Mouse (Mus musculus): ENCODE measurements around the gene Rnf7. TPM values are rescaled to one million over a fixed set of nuclear protein-coding genes. Genes with fewer than 3 reads are reported as not detected.
"Not testable (repeated sequence)": the region's sequence is repeated elsewhere in the genome, so short reads cannot be mapped to it uniquely, and the experiment has no call there.

The Rnf7 gene
- polyA plus RNA-seq, 1 experiment from 2014 or later: 271 TPM

- Histone ChIP-seq H3K4me2 (ENCODE audit: low read length) (peak overlapping the region; percentile 24; the same call in 1 of the 2 replicates), H3K27ac (ENCODE audit: low read depth, low read length) (no peak overlapping the region), H3K36me3 (ENCODE audit: control insufficient read depth, insufficient read depth, low read length) (no peaks in the 10 kb centered on the region), H3K9ac (ENCODE audit: low read length) (no peak overlapping the region), H3K4me3 (ENCODE audit: low read depth, low read length) (no peak overlapping the region), H3K27me3 (replicated peaks; ENCODE audit: control insufficient read depth, insufficient read depth, low read length) (no peaks in the 10 kb centered on the region), H3K4me1 (ENCODE audit: control insufficient read depth, insufficient read depth, low read length) (0 out of 2 replicates have a peak, but pooled peaks cover 5% of the 10 kb centered on the region), H3K9me3 (replicated peaks; ENCODE audit: control insufficient read depth, low read length) (no peaks in the 10 kb centered on the region)
- WGBS: 35% methylated on average over 10 of the region's 10 CpGs
- ATAC-seq (peak; percentile 77), DNase-seq (ENCODE audit: low spot score) (peak; percentile 83)
Measured at GRCm38 (mm10) chr9:96506011-96506498, 27.6 kb upstream of the Rnf7 start.

- Histone ChIP-seq H3K9me3 (replicated peaks; ENCODE audit: control insufficient read depth, low read length) (no peaks in the 10 kb centered on the region), H3K4me2 (ENCODE audit: low read length) (no peak overlapping the region), H3K4me3 (ENCODE audit: low read depth, low read length) (no peak overlapping the region), H3K9ac (ENCODE audit: low read length) (no peak overlapping the region), H3K27me3 (replicated peaks; ENCODE audit: control insufficient read depth, insufficient read depth, low read length) (no peaks in the 10 kb centered on the region), H3K4me1 (ENCODE audit: control insufficient read depth, insufficient read depth, low read length) (0 out of 2 replicates have a peak, but pooled peaks cover 5% of the 10 kb centered on the region), H3K36me3 (ENCODE audit: control insufficient read depth, insufficient read depth, low read length) (no peaks in the 10 kb centered on the region), H3K27ac (ENCODE audit: low read depth, low read length) (no peak overlapping the region)
- ATAC-seq (no peak), DNase-seq (ENCODE audit: low spot score) (no peak)
- 84% methylated on average over 4 of the region's 4 CpGs for WGBS
Measured at GRCm38 (mm10) chr9:96505156-96505555, 26.7 kb upstream of the Rnf7 start.

DNA sequence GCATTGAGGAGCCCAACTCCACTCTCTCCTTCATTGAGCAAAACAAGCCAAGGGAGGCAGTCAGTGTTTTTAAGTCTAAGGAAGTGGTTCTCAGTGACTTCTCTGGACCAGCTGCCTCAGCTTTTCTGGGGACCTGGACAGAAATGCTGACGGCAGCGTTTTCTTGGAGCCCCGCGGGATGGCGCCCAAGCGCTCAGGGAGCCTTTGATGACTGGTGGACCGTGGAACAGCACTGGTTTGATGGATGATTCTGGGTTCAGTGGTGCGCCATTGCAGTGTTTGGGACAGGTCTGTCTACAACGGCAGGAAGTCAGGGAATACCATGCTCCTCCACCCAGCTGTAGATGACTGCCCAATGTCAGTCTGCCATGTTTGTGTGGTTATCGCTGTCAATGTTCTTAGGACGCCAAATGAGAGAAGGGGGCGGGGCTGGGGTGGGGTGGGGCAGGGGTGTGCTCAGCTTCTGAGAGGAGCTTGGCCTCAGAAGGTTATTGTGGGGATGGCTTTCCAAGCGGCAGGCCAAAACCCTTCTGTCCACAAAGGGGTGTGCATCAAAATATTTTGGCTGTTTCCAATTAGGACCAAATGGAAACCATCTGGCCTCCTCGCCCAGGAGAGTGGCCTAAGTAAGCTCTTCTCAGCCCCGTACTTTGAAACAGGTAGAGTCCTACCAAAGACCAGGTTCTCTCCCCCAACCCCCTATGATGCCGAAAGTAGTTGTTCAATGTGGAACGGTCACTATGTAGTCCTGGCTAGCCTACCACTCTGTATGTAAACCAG, 25.8 kb upstream of the Rnf7 start:
- Histone ChIP-seq H3K36me3 (ENCODE audit: control insufficient read depth, insufficient read depth, low read length) (no peaks in the 10 kb centered on the region), H3K9me3 (replicated peaks; ENCODE audit: control insufficient read depth, low read length) (no peaks in the 10 kb centered on the region), H3K9ac (ENCODE audit: low read length) (no peak overlapping the region), H3K27ac (ENCODE audit: low read depth, low read length) (no peak overlapping the region), H3K27me3 (replicated peaks; ENCODE audit: control insufficient read depth, insufficient read depth, low read length) (no peaks in the 10 kb centered on the region), H3K4me2 (ENCODE audit: low read length) (no peak overlapping the region), H3K4me1 (ENCODE audit: control insufficient read depth, insufficient read depth, low read length) (0 out of 2 replicates have a peak, but pooled peaks cover 5% of the 10 kb centered on the region), H3K4me3 (ENCODE audit: low read depth, low read length) (no peak overlapping the region)
- ATAC-seq (no peak), DNase-seq (ENCODE audit: low spot score) (no peak)
- 89% methylated on average over 17 of the region's 17 CpGs for WGBS

DNA sequence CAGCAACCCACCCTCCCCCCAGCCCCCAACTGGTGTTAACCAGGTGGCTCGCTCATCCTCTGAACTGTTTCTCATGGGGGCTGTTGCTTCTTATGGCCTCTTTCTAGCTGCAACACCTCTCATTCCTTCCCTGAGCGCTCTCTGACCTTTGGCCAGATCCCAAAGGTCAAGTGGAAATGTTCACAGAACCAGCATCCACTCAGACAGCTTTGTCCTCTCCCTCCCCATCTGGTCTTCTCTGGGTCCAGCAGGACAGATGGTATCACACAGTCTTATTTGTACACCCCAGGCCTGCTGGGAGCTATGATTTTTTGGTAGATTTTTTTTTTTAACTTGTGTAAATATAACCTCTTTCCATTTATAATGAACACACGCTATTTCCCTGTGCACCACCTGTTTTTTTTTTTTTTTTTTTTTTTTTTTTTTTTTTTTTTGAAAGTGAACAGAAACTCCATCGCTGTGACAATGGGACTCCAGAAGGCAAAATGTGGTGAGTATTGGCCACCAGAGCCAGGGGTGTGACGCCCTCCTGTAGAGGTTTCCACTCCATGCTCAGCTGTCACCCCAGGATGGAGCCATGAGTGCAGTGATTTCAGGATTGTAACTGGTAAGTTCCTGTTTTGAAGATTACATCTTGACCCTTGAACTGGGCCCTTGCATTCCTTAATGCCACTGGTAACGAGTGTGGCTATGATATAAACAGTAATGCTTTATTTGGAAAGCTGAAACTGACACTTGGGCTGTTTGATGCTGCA, 24.6 kb upstream of the Rnf7 start:
- ATAC-seq: no peak
- no peak overlapping the region for H3K27ac ChIP-seq (ENCODE audit: low read depth, low read length)
- H3K36me3 ChIP-seq (ENCODE audit: control insufficient read depth, insufficient read depth, low read length): no peaks in the 10 kb centered on the region
- H3K4me2 ChIP-seq (ENCODE audit: low read length): no peak overlapping the region
- no peaks in the 10 kb centered on the region for H3K27me3 ChIP-seq (replicated peaks; ENCODE audit: control insufficient read depth, insufficient read depth, low read length)
- WGBS: 84% methylated on average over 6 of the region's 6 CpGs
- H3K9ac ChIP-seq (ENCODE audit: low read length): no peak overlapping the region
- no peak for DNase-seq (ENCODE audit: low spot score)
- H3K4me3 ChIP-seq (ENCODE audit: low read depth, low read length): no peak overlapping the region
- H3K4me1 ChIP-seq (ENCODE audit: control insufficient read depth, insufficient read depth, low read length): 0 out of 2 replicates have a peak, but pooled peaks cover 5% of the 10 kb centered on the region
- no peaks in the 10 kb centered on the region for H3K9me3 ChIP-seq (replicated peaks; ENCODE audit: control insufficient read depth, low read length)

DNA sequence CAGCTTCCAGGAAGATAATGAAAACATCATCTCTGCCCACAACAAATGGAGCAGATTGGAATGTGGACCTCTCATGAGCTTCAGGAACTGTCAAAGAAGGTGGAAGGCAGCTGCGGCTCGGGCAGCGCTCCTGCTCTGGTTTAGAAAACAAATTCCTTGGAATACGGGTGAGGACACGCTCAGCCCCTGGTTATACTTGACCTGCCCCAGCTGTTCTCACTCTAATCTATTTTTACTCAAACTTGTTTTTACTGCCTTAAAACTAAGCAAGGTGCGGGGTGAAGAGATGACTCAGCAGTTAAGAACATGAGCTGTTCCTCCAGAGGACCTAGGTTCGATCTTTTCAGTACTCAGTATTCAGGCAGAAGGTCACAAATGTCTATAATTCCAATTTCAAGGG, 22.7 kb upstream of the Rnf7 start:
- 91% methylated on average over 7 of the region's 7 CpGs for WGBS
- no peak for ATAC-seq
- Histone ChIP-seq H3K36me3 (ENCODE audit: control insufficient read depth, insufficient read depth, low read length) (no peaks in the 10 kb centered on the region), H3K4me2 (ENCODE audit: low read length) (no peak overlapping the region), H3K4me3 (ENCODE audit: low read depth, low read length) (no peak overlapping the region), H3K27ac (ENCODE audit: low read depth, low read length) (no peak overlapping the region), H3K27me3 (replicated peaks; ENCODE audit: control insufficient read depth, insufficient read depth, low read length) (no peaks in the 10 kb centered on the region), H3K4me1 (ENCODE audit: control insufficient read depth, insufficient read depth, low read length) (0 out of 2 replicates have a peak, but pooled peaks cover 5% of the 10 kb centered on the region), H3K9ac (ENCODE audit: low read length) (no peak overlapping the region), H3K9me3 (replicated peaks; ENCODE audit: control insufficient read depth, low read length) (no peaks in the 10 kb centered on the region)
- DNase-seq (ENCODE audit: low spot score): no peak

DNA sequence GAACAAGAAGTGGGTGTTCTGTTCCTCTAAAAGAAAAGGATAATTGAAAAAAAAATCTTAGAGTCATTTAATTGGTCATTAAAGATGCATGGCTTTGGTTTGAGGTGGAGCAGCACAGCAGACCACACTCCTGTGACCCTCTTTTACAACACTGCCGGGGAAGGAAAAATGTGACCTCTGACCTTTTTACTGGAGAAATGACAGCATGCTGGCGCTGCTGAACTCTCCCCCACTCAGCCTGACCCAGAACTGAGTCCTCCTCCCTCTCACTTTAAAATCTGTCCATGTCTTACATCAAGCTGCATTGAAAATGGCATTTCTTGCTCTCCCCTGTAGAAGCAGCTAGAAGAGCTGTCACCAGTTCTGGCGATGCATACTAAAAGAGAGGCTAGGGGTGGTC, 14.7 kb upstream of the Rnf7 start:
- Histone ChIP-seq H3K4me3 (ENCODE audit: low read depth, low read length) (no peak overlapping the region), H3K9ac (ENCODE audit: low read length) (no peak overlapping the region), H3K4me2 (ENCODE audit: low read length) (no peak overlapping the region), H3K27me3 (replicated peaks; ENCODE audit: control insufficient read depth, insufficient read depth, low read length) (no peaks in the 10 kb centered on the region), H3K27ac (ENCODE audit: low read depth, low read length) (no peak overlapping the region), H3K36me3 (ENCODE audit: control insufficient read depth, insufficient read depth, low read length) (no peaks in the 10 kb centered on the region), H3K9me3 (replicated peaks; ENCODE audit: control insufficient read depth, low read length) (no peaks in the 10 kb centered on the region), H3K4me1 (ENCODE audit: control insufficient read depth, insufficient read depth, low read length) (no peaks in the 10 kb centered on the region)
- WGBS: 34% methylated on average over 3 of the region's 3 CpGs
- DNase-seq (ENCODE audit: low spot score) (no peak), ATAC-seq (no peak)

- ATAC-seq (no peak), DNase-seq (ENCODE audit: low spot score) (peak; percentile 60)
- WGBS: 33% methylated on average over 12 of the region's 12 CpGs
- H3K4me2 ChIP-seq (ENCODE audit: low read length): no peak overlapping the region
- H3K27me3 ChIP-seq (replicated peaks; ENCODE audit: control insufficient read depth, insufficient read depth, low read length): no peaks in the 10 kb centered on the region
- no peaks in the 10 kb centered on the region for H3K9me3 ChIP-seq (replicated peaks; ENCODE audit: control insufficient read depth, low read length)
- no peaks in the 10 kb centered on the region for H3K36me3 ChIP-seq (ENCODE audit: control insufficient read depth, insufficient read depth, low read length)
- no peak overlapping the region for H3K9ac ChIP-seq (ENCODE audit: low read length)
- H3K4me1 ChIP-seq (ENCODE audit: control insufficient read depth, insufficient read depth, low read length): no peaks in the 10 kb centered on the region
- no peak overlapping the region for H3K4me3 ChIP-seq (ENCODE audit: low read depth, low read length)
- no peak overlapping the region for H3K27ac ChIP-seq (ENCODE audit: low read depth, low read length)
Measured at GRCm38 (mm10) chr9:96491810-96492209, 13.3 kb upstream of the Rnf7 start.

- H3K4me1 ChIP-seq (ENCODE audit: control insufficient read depth, insufficient read depth, low read length); H3K4me2 ChIP-seq (ENCODE audit: low read length); H3K27me3 ChIP-seq (replicated peaks; ENCODE audit: control insufficient read depth, insufficient read depth, low read length); H3K9ac ChIP-seq (ENCODE audit: low read length); H3K36me3 ChIP-seq (ENCODE audit: control insufficient read depth, insufficient read depth, low read length); H3K4me3 ChIP-seq (ENCODE audit: low read depth, low read length); DNase-seq (ENCODE audit: low spot score); H3K9me3 ChIP-seq (replicated peaks; ENCODE audit: control insufficient read depth, low read length); H3K27ac ChIP-seq (ENCODE audit: low read depth, low read length); ATAC-seq: not testable (repeated sequence)
- 94% methylated on average over 5 of the region's 5 CpGs for WGBS
Measured at GRCm38 (mm10) chr9:96487869-96488268, 9.4 kb upstream of the Rnf7 start.

DNA sequence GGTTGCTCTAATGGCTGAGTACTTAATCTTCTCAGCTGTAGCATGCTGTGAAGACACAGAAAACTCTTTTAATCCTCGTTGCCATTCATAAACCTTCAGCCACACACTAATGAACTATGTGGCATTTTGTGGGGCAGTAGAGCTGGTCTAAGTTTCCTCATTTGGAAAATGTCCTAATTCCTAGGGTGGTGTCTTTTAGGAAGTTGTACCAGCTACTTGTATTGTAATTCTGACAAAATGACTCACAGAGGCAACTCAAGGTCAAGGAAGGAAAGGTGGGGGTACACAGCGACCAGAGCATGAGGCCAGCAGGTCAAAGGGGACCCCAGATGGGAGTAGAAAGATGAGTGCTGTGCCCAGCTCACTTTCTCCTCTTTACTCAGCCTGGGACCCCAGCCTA, 5.2 kb upstream of the Rnf7 start:
- WGBS: 22% methylated on average over 2 of the region's 2 CpGs
- ATAC-seq: no peak
- H3K27ac ChIP-seq (ENCODE audit: low read depth, low read length): no peak overlapping the region
- H3K27me3 ChIP-seq (replicated peaks; ENCODE audit: control insufficient read depth, insufficient read depth, low read length): no peaks in the 10 kb centered on the region
- H3K9me3 ChIP-seq (replicated peaks; ENCODE audit: control insufficient read depth, low read length): no peaks in the 10 kb centered on the region
- H3K9ac ChIP-seq (ENCODE audit: low read length): no peak overlapping the region
- no peaks in the 10 kb centered on the region for H3K4me1 ChIP-seq (ENCODE audit: control insufficient read depth, insufficient read depth, low read length)
- no peak overlapping the region for H3K4me3 ChIP-seq (ENCODE audit: low read depth, low read length)
- no peak overlapping the region for H3K4me2 ChIP-seq (ENCODE audit: low read length)
- no peaks in the 10 kb centered on the region for H3K36me3 ChIP-seq (ENCODE audit: control insufficient read depth, insufficient read depth, low read length)
- DNase-seq (ENCODE audit: low spot score): peak; percentile 22
